Mouse (Mus musculus): ENCODE data around the gene Eprs.

The Eprs gene

DNA sequence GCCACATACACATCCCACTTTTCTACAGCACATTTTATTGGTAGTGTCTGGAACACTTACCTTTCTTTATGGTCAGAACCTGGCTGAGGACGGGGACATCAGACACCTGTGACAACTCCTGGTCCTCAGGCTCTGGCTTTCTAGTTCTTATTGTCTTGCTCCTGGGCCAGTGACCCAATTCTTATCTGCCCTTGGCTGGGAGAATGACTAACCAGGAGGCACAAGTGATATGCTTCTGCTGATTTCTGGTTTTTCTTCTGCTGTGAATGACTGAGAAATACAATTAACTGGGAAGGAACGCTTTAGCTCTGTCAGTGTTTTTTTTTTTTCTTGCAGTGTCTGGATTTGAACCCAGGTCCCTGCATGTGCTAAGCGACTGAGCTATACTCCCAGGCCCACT, 88.7 kb downstream of the Eprs start:
- no peak for DNase-seq

DNA sequence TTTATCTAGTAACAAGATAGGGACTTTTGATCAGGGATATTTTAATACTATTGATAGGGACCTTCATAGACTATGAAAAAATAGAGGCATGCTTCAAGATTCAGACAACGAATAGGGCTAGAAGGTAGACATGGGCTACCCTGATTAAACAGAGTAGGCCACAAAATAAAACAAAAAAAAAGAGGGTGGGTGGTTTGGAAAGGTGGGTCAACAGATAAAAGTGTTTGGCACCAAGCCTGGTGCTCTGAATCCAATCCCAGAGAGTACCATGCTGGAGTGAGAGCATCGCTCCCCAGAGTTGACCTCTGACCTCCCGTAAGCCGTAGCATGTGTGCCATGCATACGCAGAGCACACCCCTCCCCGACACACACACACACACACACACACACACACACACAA, 89.6 kb downstream of the Eprs start:
- DNase-seq: no peak

DNA sequence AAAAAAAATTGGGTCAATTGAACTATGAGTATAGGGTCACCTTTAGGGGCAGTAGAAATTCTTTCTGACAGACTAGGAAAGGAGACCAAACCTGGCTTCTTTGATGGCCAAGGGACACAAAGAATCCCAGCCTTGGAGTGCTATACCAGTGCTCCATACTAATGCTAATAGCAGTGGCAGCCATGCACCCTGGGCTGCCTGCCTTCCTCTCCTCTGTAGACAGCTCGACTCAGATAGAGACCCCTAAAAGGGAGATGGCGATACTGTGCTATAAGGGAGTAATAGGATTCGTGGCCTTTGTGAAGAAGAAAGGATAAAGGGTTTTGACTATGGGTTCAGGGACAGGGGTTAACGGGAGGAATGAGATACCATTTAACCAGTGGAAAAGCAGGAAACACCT, 91.3 kb downstream of the Eprs start:
- DNase-seq: no peak

DNA sequence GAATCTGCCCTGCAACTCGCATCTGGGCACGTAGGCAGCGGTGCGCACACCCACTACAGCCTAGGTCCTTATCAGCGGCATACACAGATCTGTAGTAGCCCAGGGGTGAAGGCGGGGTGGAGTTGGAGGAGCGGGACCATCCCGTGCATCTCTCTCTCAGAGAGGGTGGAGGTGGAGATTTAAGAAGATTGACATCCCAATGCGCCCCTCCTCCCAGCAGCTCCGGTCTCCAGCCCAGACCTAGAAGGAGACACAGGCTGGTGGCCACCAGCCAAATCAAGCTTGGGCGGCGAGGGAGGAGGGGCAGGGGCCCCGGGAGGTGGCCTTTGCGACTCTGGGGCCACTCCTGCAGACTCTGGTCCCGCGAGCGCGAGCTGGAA, 91.7 kb downstream of the Eprs start, which contains the start of gene Slc30a10:
TSS of gene Slc30a10 (plus strand) at position 274 of the 380 bp plus-strand sequence.
- no peak for DNase-seq

DNA sequence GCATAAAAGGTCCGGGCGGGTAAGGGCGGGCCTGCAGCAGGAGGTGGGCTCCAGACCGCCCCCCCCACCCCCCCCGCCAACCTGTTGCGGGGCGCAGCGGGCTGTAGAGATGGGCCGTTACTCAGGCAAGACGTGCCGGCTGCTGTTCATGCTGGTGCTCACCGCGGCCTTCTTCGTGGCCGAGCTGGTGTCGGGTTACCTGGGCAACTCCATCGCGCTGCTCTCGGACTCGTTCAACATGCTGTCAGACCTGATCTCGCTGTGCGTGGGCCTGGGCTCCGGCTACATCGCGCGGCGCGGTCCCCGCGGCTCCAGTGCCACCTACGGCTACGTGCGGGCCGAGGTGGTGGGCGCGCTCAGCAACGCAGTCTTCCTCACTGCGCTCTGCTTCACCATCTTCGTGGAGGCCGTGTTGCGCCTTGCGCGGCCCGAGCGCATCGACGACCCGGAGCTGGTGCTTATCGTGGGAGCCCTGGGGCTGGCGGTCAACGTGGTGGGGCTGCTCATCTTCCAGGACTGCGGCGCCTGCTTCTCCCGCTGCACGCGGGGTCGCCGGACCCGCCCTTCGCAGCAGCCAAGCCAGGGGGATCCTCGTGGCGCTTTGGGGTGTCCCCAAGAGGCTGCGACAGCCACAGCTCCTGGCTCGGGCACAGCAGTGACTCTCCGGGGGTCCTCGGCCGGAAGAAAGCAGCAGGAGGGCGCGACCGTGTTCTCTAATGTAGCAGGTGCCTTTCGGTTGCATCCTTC, 92.3 kb downstream of the Eprs start:
- no peak for DNase-seq

DNA sequence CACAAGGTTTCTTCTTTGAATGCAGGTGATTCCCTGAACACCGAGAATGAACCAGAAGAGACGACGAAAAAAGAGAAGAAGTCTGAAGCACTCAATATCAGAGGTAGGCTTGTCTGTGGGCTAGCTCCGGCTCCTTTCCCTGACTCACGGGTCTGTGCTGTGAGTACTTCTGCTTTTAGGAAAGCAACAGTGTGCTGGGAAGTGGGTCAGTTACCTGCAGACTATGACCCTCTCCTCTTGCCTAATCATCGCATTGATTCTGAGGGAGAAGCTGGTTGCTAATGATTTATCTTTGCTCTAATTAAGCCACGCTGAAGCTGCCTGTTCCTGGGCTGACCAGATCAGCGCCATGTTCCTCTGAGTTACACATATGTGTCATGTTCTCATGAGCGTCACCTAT, 93.5 kb downstream of the Eprs start:
- DNase-seq: no peak

DNA sequence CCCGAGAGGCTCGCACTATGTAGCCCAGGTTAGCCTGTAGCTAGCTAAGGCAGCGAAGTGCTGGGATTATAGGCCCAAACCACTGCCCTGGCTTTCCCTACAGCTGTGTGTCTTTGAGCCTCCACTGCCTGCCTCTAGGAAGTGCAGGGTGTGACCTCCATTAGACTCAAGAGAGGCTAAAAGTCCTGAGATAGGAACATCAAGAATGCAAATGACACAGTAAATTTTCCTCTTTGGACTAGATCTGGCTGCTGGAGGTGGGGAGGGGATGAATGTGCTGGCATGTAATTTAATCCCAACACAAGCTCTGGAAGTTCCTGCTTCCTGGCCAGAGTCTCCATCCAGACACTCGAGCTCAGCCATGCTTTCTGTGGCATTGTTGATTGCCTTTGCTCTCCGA, 97.3 kb downstream of the Eprs start:
- no peak for DNase-seq

DNA sequence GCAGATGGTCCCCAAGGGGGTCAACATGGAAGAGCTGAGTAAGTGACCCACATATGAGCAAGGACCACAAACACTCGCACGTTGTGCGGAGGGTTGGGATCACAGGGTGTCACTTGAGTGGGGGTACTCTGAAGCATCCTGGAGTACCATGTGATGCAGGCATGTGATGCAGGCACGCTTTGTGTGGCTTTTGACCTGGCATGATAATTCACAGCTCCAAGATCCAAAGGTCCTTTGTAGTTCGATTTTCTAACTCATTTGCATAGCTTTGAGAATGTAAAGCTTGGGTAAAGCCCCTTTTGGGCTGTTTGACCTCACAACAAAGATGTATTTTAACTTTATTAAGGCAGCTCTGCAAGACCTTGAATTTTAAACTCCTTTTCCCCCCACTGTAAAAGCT, 100.0 kb downstream of the Eprs start:
- DNase-seq: no peak

DNA sequence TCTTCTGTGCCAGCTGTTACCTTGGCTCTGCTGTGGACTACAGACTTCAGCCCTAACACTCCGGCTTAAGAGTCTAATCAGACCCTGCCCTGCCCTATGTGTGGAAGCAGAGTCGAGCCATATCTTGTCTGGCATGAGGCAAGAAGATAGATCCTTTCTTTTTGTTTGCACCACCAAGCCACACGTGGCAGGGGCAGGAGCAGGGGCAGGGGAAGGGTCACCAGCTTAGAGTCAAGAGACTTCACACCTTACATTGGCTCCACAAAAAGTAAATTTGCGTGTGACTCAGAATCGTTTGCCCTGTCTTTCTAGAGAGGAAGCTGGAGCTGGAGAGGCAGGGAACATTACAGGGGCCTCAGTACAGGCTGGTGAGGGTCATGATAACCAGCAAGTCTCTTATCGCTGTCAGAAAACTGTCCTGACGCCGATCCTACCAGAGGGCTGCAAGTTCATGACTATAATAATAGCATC, 106.7 kb downstream of the Eprs start:
- no peak for DNase-seq

DNA sequence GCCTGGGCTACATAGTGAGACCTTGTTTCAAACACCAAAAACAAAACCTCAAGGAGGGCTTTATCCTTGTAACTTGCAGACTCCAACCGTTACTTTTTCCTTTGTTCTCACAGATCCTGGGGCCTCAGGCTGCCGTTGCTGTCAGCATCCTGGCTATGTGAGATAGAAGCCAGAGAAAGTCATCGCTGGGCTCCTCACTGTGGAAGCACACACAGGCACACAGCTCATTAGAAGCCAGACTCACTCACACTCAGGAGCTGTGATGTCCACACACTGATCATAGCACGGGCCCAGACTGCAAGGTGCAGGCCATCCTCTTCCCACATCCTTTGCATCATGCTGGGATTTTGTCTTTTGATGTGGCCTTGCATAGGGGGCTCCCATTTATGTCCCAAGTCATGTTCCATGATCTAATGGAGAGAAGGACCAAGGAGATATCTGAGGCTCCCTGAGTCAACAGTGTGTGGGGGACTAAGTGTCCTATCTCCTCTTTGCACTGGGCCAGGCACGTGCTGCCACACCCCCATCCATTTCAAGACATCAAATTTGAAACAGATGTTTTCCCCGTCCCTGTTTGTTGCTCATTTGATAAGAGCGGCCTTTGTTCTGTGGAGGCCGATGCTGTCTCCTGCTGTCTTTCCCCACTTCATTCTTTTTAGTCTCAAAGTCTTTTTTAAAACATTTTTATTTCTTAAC, 109.3 kb downstream of the Eprs start:
- DNase-seq: no peak

DNA sequence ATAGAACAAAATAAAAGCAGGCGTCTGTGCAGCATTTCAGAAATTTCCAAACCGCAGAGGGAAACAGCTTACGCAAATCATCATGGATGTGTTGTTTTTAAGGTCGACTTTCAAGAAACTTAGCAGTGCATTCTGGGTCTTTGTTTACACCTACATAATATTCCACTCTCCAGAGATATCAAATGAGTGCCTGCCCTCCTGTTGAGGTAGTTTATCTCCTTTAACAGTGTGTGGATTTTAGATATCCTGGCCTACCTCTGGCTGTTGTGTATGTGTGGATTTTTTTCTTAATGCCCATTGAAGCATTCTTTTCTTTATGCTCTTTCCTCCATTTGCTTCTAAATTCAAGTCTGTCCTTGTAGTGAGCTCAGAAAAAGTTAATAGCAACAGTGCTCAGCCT, 109.9 kb downstream of the Eprs start:
- DNase-seq: no peak

DNA sequence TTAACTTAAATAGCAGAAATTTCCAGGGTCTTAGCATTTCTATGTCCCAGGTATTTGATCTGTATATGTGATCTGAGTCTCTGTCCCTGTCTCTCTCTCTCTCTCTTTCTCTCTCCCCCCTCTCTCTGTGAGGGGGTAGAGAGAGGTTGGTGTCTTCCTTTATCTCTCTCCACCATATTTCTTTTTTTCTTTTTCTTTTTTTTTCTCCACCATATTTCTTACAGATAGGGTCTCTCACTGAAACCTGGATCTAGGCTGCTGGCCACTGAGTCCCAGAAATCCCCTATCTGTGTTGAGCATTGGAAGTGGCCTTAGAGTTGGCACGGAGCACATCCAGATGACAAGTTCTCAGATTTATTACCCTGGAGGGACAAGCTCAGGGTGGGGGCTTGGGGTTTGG, 110.6 kb downstream of the Eprs start:
- no peak for DNase-seq
